Mouse (Mus musculus) erythroblast, embryonic 14.5 days (primary cell): ENCODE measurements around the gene Mrap.

Experiments
- GATA1 ChIP-seq: IDR thresholded peaks from 2 replicates; pipeline ENCODE4 v1.6.1; 2012; ENCODE audit warnings: low read length, inconsistent platforms, mixed read lengths
- TAL1 ChIP-seq: IDR thresholded peaks from 3 replicates; pipeline ENCODE4 v1.6.1; 2012; ENCODE audit warnings: low read length, inconsistent platforms, mixed read lengths

GRCm38 (mm10) chr16:90785257-90785656 is 47.2 kb downstream of the Mrap start:
- TF ChIP-seq GATA1 (no peak), TAL1 (no peak)
